Mouse (Mus musculus) kidney, adult 8-10 months (tissue): ENCODE results near the gene Glis1.
"Not testable (repeated sequence)": the region's sequence is repeated elsewhere in the genome, so short reads cannot be mapped to it uniquely, and the experiment has no call there.

Experiments
- DNase-seq, 2 experiments: peaks; one replicate each; pipeline ENCODE4 v3.0.0; 2022

Glis1 gene

DNA sequence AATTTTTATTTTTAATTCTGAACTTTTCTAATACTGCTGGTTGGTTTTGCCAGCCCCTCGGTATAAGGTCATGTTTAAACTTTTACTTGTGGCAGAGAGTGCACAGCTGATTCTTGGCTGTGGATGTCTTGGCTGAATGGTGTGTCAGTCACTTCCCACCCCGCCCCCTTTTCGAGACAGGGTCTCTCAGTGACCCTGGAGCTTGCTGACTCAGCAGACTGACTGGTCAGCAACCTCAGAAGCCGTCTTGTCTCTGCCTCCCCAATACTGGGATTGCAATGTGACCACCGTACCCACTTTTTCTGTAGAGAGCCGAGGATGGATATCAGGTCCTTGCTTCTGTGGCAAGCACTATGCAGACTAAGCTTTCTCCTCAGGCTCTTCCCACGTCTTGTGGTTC is 154.2 kb downstream of the Glis1 start:
- DNase-seq = no peak

DNA sequence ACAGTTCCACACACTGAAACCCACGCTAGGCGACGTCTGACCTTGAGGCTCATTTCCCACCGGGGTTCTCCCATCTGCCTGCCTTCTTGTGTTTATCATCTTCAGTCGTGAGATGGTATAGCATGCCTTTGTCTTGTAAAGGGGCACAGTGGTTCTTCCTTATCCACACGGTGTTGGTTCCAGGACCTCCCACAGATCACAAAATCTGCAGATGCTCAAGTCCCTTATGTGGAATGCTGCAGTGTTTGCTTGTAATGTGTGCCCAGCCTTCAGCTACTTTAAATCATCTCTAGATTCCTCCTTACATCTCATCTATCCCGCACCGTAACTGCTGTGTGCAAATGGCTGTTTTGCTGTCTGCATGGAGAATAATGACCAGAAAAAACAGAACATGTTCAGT is 154.7 kb downstream of the Glis1 start:
- DNase-seq = no peak

DNA sequence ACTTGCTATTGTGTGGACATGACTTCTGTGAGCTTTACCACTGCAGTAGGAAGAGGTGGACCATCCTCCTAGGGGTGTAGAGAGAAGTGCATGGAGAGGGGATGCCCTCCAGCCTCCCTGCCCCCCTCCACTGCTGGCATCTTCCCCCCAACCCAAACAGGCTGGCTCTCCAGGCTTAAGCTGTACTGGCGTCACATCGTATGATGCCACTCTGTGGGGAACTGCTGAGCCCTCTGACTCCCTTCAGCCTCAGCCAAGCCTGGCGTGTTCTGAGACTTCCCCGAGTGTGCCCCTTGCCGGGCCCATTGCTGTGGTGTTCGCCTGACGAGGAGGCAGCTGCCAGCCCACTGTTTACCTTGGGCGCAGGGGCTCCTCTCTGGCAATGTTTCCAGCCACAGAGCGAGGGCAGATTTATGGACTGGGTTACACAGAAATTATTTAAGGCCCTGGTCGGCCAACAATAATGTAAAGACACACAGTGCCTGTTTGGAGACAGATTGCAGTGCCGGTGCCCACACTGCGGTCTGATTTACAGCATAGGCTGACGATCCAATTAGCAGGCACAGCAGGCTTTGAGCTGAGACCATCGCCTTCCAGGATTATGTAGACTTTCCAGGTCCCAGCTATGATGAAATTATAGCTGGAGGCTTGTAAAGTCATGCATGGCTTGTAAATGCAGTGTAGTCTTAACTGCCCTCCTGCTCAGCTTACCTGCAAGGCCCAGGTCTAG is 156.6 kb downstream of the Glis1 start:
- DNase-seq = no peak

- DNase-seq = no peak
Observed at GRCm38 (mm10) chr4:107593426-107593825, 159.0 kb downstream of the Glis1 start.

- no peak for DNase-seq
Observed at GRCm38 (mm10) chr4:107597226-107597897, 163.0 kb downstream of the Glis1 start.

- DNase-seq = no peak
Observed at GRCm38 (mm10) chr4:107597898-107598580, 163.6 kb downstream of the Glis1 start.

- not testable (repeated sequence) for DNase-seq
Observed at GRCm38 (mm10) chr4:107598581-107598958, 164.2 kb downstream of the Glis1 start.

DNA sequence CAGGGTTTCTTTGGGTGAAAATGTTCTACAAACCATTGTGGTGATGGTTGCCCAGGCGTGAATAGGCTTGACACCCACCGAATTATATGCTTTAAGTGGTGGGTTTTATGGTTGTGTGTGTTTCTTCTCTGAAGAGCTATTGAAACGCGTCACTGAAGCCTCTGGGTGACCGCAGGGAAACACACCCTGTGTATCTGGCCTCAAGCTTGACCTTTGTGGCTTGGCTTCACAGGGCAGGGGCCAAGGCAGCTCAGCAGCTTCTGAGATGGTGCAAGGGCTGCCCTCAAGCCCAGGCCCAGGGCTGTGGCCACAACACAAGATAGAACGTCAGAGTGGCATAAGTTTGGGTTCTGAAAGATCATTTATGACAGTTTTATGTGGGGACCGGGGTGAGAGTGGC is 167.9 kb downstream of the Glis1 start:
- no peak for DNase-seq

DNA sequence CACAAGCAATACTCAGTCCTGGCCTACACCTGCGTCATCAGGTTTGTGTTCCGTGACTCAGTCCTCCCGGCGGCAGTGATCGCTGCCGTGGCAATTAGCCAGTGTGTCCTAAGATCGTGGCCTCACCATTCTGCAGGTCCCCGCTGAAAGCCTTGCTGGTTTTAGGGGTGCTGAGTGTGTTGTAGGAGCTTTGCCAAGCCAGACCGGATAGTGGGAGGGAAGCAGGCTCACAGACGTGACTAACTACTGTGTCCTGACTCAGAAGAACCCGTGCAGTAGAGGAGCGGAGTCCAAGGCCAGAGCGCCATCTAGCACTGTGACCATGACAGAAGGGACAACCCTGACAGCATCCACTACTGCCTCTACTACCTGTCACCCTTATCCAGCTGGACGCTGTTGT is 168.4 kb downstream of the Glis1 start:
- peak; percentile 12 to 33 for DNase-seq

DNA sequence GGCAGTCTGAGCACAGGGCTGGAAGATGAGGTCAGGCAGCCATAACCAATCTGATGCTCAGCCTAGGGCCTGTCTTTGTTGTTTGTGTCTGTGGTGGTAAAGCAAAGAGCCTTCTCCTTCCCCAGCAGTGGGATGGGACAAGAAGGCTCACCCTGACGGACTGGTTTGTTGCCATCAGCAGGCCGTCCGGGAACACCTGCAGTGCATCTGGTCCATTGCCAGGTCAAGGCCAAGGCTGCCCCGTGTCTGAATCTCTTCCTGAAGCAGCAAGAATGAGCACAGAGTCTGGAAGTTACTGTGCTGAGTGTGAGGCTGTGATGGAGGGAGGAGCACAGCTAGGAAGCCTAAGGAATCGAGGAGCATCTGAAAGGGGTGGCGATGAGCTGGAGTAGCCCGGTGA is 168.8 kb downstream of the Glis1 start:
- no peak for DNase-seq

DNA sequence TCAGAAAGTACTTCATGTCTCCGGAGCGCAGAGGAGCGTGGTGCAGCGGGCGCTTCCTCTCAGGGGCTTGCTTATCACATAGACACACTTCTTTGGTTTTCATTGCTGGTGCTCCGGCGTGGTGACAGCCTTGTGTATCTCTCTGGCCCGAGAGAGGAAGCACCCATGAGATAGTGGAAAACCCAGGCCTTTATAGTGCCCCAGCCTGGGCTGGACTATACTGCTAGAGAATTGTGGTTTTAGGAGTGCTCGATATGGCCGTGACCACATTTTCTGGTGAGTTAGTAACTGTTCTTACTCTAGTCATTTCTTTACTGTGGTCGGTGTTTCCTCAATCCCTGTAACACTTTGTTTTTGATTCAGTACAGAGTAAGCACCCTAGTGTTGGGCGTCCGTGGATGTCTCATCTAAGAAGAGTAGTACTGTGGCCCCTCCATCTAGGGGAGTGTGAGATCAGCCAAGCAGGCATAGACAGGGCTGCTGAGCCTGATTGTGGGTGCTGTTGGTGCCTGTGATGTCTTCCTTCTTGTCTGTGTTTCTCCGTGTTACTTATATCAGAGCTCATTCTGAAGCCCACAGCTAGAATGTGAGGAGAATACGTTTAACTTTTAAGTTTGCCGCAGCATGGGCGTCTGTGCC is 171.7 kb downstream of the Glis1 start:
- no peak for DNase-seq

- no peak for DNase-seq
Observed at GRCm38 (mm10) chr4:107609775-107610174, 175.4 kb downstream of the Glis1 start.

DNA sequence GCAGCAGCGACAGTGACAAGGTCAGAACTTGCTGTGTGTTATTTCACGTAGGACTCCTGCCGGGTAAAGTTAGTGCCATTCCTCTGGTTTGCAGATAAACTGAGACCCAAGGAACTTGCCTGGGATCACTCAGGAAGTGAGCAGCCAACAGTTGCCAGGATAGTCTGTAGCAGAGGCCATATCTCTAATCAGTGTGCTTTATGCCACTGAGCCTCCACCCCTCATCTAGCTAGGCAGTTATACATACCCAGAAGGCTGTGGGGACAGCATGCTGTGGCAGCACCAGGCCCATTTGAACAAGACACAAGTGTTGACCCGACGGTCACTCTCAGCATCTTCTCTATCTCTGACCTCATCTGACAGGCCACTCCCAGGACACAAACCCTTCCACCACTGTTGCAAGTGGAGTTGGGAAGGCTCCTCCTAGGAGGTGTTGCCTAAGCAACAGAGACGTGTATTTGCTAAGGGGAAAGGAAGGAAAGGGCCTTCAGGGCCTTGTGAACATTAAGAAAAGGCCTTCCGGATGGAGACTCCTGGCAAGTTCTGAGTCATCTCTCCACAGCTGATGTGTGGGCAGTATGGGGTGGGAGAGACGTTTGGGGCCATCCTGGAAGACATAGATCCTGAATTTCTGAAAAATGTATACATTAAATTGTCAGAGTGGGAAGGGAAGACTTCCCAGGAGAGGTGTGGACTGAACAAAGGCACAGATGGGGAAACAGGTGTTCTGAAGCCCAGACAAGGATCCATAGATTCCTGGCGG is 177.7 kb downstream of the Glis1 start:
- no peak for DNase-seq

DNA sequence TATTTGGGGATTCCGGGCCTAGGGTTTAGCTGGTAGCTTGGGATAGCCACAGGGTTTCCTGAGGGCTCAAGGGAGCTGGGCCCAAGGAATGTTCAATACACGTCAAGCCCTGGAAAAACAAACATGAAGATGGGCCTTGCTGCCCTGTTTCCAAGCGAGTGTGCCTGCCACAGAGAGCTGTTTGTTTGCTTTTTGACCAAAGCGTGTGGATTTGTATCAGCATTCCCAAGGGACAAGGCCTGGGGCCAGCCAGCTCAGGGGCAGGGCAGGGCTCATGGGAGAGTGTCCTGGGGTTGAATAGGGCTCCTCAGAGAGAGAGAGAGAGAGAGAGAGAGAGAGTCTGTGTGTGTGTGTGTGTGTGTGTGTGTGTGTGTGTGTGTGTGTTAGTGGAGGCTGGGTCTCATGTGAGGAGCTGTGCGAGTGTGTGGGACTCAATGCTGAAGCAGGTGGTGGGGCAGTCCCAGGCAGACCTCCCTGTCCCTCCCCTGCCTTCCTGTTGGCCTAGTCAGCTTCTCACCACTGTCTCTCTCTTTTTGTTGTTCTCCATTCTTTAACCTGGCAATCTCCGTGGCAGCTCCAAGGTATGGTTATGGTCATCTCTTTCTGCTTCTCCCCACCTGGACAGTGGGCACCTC is 183.3 kb downstream of the Glis1 start:
- DNase-seq = peak in 1 of 2 experiments; percentile 19

GRCm38 (mm10) chr4:107619487-107619886 is 185.1 kb downstream of the Glis1 start:
- DNase-seq = no peak

- DNase-seq = no peak
Observed at GRCm38 (mm10) chr4:107621366-107621765, 187.0 kb downstream of the Glis1 start.

DNA sequence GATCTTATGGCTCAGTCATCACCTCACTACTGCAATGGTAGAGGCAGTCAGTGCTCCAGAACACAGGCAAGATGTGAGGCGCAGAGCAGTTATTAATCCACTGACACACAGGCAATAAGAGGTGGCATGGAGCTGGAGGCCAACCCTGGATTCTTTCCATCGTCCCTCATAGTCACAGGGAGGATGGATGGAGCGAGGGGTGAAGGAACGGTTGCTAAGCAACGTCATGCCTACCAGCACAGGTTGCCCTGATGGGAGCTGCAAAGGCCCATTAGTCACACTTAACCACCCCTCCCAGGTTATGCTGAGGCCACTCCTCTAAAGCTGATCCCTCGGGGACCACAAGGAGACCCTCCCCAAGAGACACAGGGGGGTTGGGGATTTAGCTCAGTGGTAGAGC is 187.9 kb downstream of the Glis1 start:
- DNase-seq = peak in 1 of 2 experiments; percentile 24

DNA sequence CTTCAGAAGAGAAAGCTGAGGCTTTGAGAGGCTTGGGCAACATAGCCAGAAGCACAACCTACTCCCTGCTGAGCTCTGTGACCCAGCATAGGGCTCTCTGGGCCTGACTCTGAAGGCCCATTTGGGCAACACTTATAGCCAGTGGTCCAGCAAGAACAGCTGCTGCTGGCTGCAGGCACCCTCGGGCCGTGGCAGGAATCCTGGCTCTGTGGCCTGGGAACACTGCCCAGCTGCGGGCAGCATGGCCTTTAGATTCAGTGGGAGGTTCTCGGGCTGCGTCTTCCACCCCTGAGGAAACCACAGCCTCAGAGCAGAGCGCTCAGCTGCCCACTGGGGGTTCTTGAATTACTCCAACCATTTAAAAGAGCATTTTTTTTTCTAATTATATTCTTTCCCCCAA is 189.5 kb downstream of the Glis1 start:
- no peak for DNase-seq

DNA sequence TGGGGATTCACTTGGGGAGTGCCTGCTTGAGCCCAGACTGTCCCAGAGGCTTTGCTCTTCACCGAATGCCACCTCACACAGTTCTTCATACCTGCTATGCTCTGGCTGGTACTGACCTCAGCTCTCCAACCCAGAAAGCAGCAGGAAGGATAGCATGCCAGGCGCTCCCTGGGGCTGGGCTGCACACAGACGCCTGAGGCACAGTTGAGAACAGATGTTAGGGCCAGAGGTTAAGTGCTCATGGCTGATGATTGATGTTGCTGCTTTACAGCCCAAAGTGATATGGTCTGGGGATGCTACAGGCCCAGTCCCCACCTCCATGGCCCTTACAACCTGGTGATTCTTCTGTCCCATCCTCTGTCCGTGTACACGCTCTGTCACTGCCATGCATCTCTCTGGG is 190.6 kb downstream of the Glis1 start:
- no peak for DNase-seq

GRCm38 (mm10) chr4:107628226-107628625 is 193.8 kb downstream of the Glis1 start:
- DNase-seq = no peak

GRCm38 (mm10) chr4:107628921-107629411 is 194.6 kb downstream of the Glis1 start:
- no peak for DNase-seq

DNA sequence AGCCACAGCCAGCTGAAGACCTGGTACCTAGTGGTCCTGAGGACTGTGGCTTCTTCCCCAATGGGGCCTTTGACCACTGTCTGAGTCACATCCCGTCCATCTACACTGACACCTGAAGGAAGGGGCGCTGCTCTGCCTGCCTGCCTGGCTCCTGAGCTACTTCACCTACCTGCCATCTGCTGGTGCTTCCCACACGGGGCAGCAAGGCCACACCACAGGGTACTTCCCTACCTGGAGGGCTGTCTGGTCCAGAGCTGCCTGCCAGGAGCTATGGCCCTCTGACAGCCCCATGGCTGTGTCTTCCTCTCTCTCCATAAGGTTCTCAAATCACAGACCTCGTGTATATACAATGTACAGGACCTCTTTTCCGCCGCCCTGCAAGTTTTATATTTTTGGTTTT is 200.2 kb downstream of the Glis1 start:
- DNase-seq = no peak
